Mouse (Mus musculus): ENCODE results near the gene Pid1. TPM values are rescaled to one million over a fixed set of nuclear protein-coding genes. Genes with fewer than 3 reads are reported as not detected.

Gene Pid1
- total and polyA plus RNA-seq, 2 experiments from 2014 or later, result 60.2 to 64.0 TPM

GRCm38 (mm10) chr1:84278359-84279255, 85.4 kb downstream of the Pid1 start:
- DNase-seq (ENCODE audit: low spot score), result no peak
- H3K4me1 ChIP-seq (ENCODE audit: insufficient read depth, low read length), result peaks cover 9% of the 10 kb centered on the region; the same call in 1 of the 2 replicates
- TF ChIP-seq CTCF (IDR thresholded peaks at IDR 0.05), result no peak
- H3K27me3 ChIP-seq (ENCODE audit: insufficient read depth, low read length), result no peaks in the 10 kb centered on the region
- no peak overlapping the region for H3K9ac ChIP-seq (replicated peaks; ENCODE audit: low read length, poor library complexity, severe bottlenecking)
- 89% methylated on average over 7 of the region's 7 CpGs for WGBS
- ATAC-seq (ENCODE audit: low FRiP score), result no peak
- H3K9me3 ChIP-seq (ENCODE audit: low read length), result no peaks in the 10 kb centered on the region
- H3K4me2 ChIP-seq (ENCODE audit: low read depth, low read length, poor library complexity, severe bottlenecking), result no peak overlapping the region
- H3K36me3 ChIP-seq (ENCODE audit: insufficient read depth, low read length), result no peaks in the 10 kb centered on the region
- no peak overlapping the region for H3K27ac ChIP-seq (ENCODE audit: low read depth, low read length)
- H3K4me3 ChIP-seq (ENCODE audit: low read depth, low read length), result no peak overlapping the region

- Histone ChIP-seq H3K4me2 (ENCODE audit: low read depth, low read length, poor library complexity, severe bottlenecking) (no peak overlapping the region), H3K36me3 (ENCODE audit: insufficient read depth, low read length) (no peaks in the 10 kb centered on the region), H3K27me3 (ENCODE audit: insufficient read depth, low read length) (no peaks in the 10 kb centered on the region), H3K9me3 (ENCODE audit: low read length) (no peaks in the 10 kb centered on the region), H3K9ac (replicated peaks; ENCODE audit: low read length, poor library complexity, severe bottlenecking) (no peak overlapping the region), H3K27ac (ENCODE audit: low read depth, low read length) (no peak overlapping the region), H3K4me1 (ENCODE audit: insufficient read depth, low read length) (no peaks in the 10 kb centered on the region), H3K4me3 (ENCODE audit: low read depth, low read length) (no peak overlapping the region)
- 69% methylated on average over 4 of the region's 4 CpGs for WGBS
- no peak for DNase-seq (ENCODE audit: low spot score)
- no peak for TF ChIP-seq CTCF (IDR thresholded peaks at IDR 0.05)
- ATAC-seq (ENCODE audit: low FRiP score), result no peak
Measured at GRCm38 (mm10) chr1:84272951-84273350, 91.0 kb downstream of the Pid1 start.

- Histone ChIP-seq H3K36me3 (ENCODE audit: insufficient read depth, low read length) (no peaks in the 10 kb centered on the region), H3K4me1 (ENCODE audit: insufficient read depth, low read length) (no peaks in the 10 kb centered on the region), H3K27ac (ENCODE audit: low read depth, low read length) (no peak overlapping the region), H3K9ac (replicated peaks; ENCODE audit: low read length, poor library complexity, severe bottlenecking) (no peak overlapping the region), H3K4me2 (ENCODE audit: low read depth, low read length, poor library complexity, severe bottlenecking) (no peak overlapping the region), H3K27me3 (ENCODE audit: insufficient read depth, low read length) (no peaks in the 10 kb centered on the region), H3K4me3 (ENCODE audit: low read depth, low read length) (no peak overlapping the region), H3K9me3 (ENCODE audit: low read length) (no peaks in the 10 kb centered on the region)
- no peak for TF ChIP-seq CTCF (IDR thresholded peaks at IDR 0.05)
- ATAC-seq (ENCODE audit: low FRiP score) (no peak), DNase-seq (ENCODE audit: low spot score) (no peak)
- 79% methylated on average over 2 of the region's 2 CpGs for WGBS
Measured at GRCm38 (mm10) chr1:84271712-84272200, 92.2 kb downstream of the Pid1 start.

GRCm38 (mm10) chr1:84257656-84258055, 106.3 kb downstream of the Pid1 start:
- H3K27ac ChIP-seq (ENCODE audit: low read depth, low read length), result no peak overlapping the region
- WGBS, result 99% methylated on average over 2 of the region's 2 CpGs
- H3K4me2 ChIP-seq (ENCODE audit: low read depth, low read length, poor library complexity, severe bottlenecking), result no peak overlapping the region
- DNase-seq (ENCODE audit: low spot score) (no peak), ATAC-seq (ENCODE audit: low FRiP score) (no peak)
- no peaks in the 10 kb centered on the region for H3K27me3 ChIP-seq (ENCODE audit: insufficient read depth, low read length)
- H3K9ac ChIP-seq (replicated peaks; ENCODE audit: low read length, poor library complexity, severe bottlenecking), result no peak overlapping the region
- no peak for TF ChIP-seq CTCF (IDR thresholded peaks at IDR 0.05)
- no peaks in the 10 kb centered on the region for H3K4me1 ChIP-seq (ENCODE audit: insufficient read depth, low read length)
- H3K4me3 ChIP-seq (ENCODE audit: low read depth, low read length), result no peak overlapping the region
- H3K36me3 ChIP-seq (ENCODE audit: insufficient read depth, low read length), result no peaks in the 10 kb centered on the region
- no peaks in the 10 kb centered on the region for H3K9me3 ChIP-seq (ENCODE audit: low read length)

- no peak for DNase-seq (ENCODE audit: low spot score)
- no peak overlapping the region for H3K27ac ChIP-seq (ENCODE audit: low read depth, low read length)
- H3K4me2 ChIP-seq (ENCODE audit: low read depth, low read length, poor library complexity, severe bottlenecking), result no peak overlapping the region
- TF ChIP-seq CTCF (IDR thresholded peaks at IDR 0.05), result no peak
- ATAC-seq (ENCODE audit: low FRiP score), result no peak
- no peak overlapping the region for H3K9ac ChIP-seq (replicated peaks; ENCODE audit: low read length, poor library complexity, severe bottlenecking)
- H3K4me1 ChIP-seq (ENCODE audit: insufficient read depth, low read length), result no peaks in the 10 kb centered on the region
- no peaks in the 10 kb centered on the region for H3K27me3 ChIP-seq (ENCODE audit: insufficient read depth, low read length)
- H3K9me3 ChIP-seq (ENCODE audit: low read length), result no peaks in the 10 kb centered on the region
- 82% methylated on average over 5 of the region's 5 CpGs for WGBS
- no peaks in the 10 kb centered on the region for H3K36me3 ChIP-seq (ENCODE audit: insufficient read depth, low read length)
- H3K4me3 ChIP-seq (ENCODE audit: low read depth, low read length), result no peak overlapping the region
Measured at GRCm38 (mm10) chr1:84254361-84254760, 109.6 kb downstream of the Pid1 start.

- WGBS, result 48% methylated on average over 3 of the region's 3 CpGs
- H3K27me3 ChIP-seq (ENCODE audit: insufficient read depth, low read length), result no peaks in the 10 kb centered on the region
- no peak overlapping the region for H3K4me2 ChIP-seq (ENCODE audit: low read depth, low read length, poor library complexity, severe bottlenecking)
- DNase-seq (ENCODE audit: low spot score), result peak; percentile 22
- no peaks in the 10 kb centered on the region for H3K36me3 ChIP-seq (ENCODE audit: insufficient read depth, low read length)
- TF ChIP-seq CTCF (IDR thresholded peaks at IDR 0.05), result no peak
- no peak for ATAC-seq (ENCODE audit: low FRiP score)
- H3K9ac ChIP-seq (replicated peaks; ENCODE audit: low read length, poor library complexity, severe bottlenecking), result no peak overlapping the region
- no peak overlapping the region for H3K4me3 ChIP-seq (ENCODE audit: low read depth, low read length)
- H3K27ac ChIP-seq (ENCODE audit: low read depth, low read length), result no peak overlapping the region
- no peaks in the 10 kb centered on the region for H3K9me3 ChIP-seq (ENCODE audit: low read length)
- no peaks in the 10 kb centered on the region for H3K4me1 ChIP-seq (ENCODE audit: insufficient read depth, low read length)
Measured at GRCm38 (mm10) chr1:84253838-84254237, 110.1 kb downstream of the Pid1 start.
